Mouse (Mus musculus) heart, embryonic 13.5 days (tissue): ENCODE measurements around the gene Cmtm2a. TPM values are rescaled to one million over a fixed set of nuclear protein-coding genes. Genes with fewer than 3 reads are reported as not detected.
"Not testable (repeated sequence)": the region's sequence is repeated elsewhere in the genome, so short reads cannot be mapped to it uniquely, and the experiment has no call there.

ENCODE experiments used
- ATAC-seq: fragments of 200-750 bp; cut with Nextera tagmentation; 2 replicates; pipeline ENCODE4 v1.8.0; 2017; ENCODE audit warnings: moderate TSS enrichment; ENCODE audit not compliant: insufficient number of reproducible peaks, low FRiP score, low TSS enrichment; ENCODE audit errors: extremely low read depth
- H3K27ac ChIP-seq: fragments of 300-500 bp; sonication (generic); replicated peaks from 2 replicates; pipeline ENCODE4 v1.5.1; 2015; ENCODE audit warnings: moderate library complexity, mild to moderate bottlenecking, inconsistent platforms
- H3K27me3 ChIP-seq: fragments of 300-500 bp; sonication (generic); replicated peaks from 2 replicates; pipeline ENCODE4 v1.6.1; 2015; ENCODE audit warnings: mild to moderate bottlenecking, inconsistent platforms
- H3K36me3 ChIP-seq: fragments of 300-500 bp; sonication (generic); 2 replicates; pipeline ENCODE4 v1.6.1; 2015; ENCODE audit warnings: mild to moderate bottlenecking, inconsistent platforms
- H3K4me1 ChIP-seq: fragments of 300-500 bp; sonication (generic); 2 replicates; pipeline ENCODE4 v1.6.1; 2015; ENCODE audit warnings: inconsistent platforms
- H3K4me2 ChIP-seq: fragments of 300-500 bp; sonication (generic); 2 replicates; pipeline ENCODE4 v1.6.1; 2015; ENCODE audit warnings: inconsistent platforms, mild to moderate bottlenecking, moderate library complexity
- H3K4me3 ChIP-seq: fragments of 300-500 bp; sonication (generic); 2 replicates; pipeline ENCODE4 v1.5.1; 2015; ENCODE audit warnings: moderate library complexity, mild to moderate bottlenecking, inconsistent platforms
- H3K9ac ChIP-seq: fragments of 300-500 bp; sonication (generic); 2 replicates; pipeline ENCODE4 v1.6.1; 2015; ENCODE audit warnings: inconsistent platforms, mild to moderate bottlenecking, moderate library complexity
- H3K9me3 ChIP-seq: fragments of 300-500 bp; sonication (generic); 2 replicates; pipeline ENCODE4 v1.6.1; 2016; ENCODE audit warnings: inconsistent platforms
- WGBS: fragments of 180-500 bp; shearing (Covaris S2); methylation state at CpG from one replicate; pipeline ENCODE4 v1.1.7; 2015; ENCODE audit warnings: mixed read lengths; 5-methylcytosine and 5-hydroxymethylcytosine counted together
- polyA plus RNA-seq: library from polyadenylated mRNA; unstranded; fragments of >200 nt; fragmentation: Nextera tagmentation; extraction: Ambion mirVana; gene quantifications from 2 replicates; pipeline ENCODE4 v1.2.1, GENCODE M21; 2015

The Cmtm2a gene
- polyA plus RNA-seq, 1 experiment from 2014 or later: not detected

DNA sequence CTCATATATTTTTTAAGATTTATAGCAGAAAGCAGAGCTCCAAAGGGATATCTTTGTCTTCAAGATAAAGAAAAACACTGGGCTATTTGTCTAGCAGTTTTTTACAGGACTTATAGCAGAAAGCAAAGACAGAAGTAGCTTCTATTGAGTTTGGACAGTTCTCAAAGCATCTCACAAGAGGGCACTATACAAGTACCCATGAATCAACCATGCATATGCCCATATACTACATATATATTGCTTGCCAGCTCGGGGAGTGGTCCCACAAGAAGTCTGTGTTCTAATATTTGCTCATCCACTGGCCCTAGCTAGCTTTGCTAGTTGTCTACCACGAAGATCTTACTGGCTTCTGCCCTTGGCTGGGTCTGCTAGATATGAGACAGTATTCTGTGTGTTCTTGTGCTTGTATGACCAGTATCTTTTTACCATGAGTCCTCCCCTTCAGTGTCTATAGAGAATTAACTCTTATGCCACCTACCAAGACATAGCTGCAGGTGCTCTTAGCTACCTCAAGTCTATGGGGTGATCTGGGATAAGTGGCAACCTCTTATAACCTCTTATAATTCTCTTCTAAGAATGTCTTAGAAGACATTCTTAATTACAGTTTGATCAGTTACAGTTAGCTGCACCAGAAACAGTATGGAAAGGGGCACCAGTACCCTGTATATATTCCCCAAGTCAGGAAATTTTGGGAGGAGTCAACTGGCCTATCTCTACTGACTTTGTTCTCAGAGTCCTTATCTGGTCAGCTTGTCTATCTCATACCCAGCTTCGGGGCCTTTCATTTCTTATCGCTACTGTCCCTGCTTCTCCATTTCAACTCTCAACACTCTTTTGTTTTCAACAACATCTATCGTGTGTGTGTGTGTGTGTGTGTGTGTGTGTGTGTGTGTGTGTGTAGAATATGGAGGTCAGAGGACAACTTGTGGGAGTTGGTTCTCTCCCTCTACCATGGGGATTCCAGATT is 40.0 kb upstream of the Cmtm2a start:
- Histone ChIP-seq H3K9ac (no peak overlapping the region), H3K4me2 (no peak overlapping the region), H3K9me3 (no peaks in the 10 kb centered on the region), H3K4me1 (no peaks in the 10 kb centered on the region), H3K4me3 (no peak overlapping the region), H3K36me3 (no peaks in the 10 kb centered on the region), H3K27ac (no peak overlapping the region), H3K27me3 (no peaks in the 10 kb centered on the region)
- WGBS: 45% methylated on average over 5 of the region's 5 CpGs
- ATAC-seq: no peak

DNA sequence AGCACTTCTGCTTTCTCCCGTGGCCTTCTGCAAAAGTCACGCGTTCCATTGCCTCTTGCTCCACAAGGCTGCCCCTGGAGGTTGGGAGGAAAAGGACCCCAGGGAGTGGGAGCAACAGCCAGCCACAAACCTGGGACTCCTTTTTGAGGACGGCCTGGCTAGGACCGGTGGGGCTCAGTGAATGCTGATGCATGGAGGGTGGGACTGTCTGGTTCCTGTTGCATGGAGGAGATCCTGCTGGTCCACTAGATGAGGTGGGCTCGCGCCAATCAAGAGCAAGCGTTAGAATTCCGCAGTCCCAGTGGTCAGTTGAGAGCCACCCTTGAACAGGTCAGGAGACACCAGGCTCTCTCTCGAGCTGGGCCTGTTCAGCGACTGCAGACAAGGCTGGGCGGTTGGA is 28.9 kb upstream of the Cmtm2a start, which contains the start of gene Cmtm2b:
Gene Cmtm2b, plus strand, starts transcription at position 301 of the 400 bp plus-strand sequence.
- H3K9ac ChIP-seq, H3K9me3 ChIP-seq, H3K27ac ChIP-seq, ATAC-seq, H3K27me3 ChIP-seq, H3K4me1 ChIP-seq, H3K4me3 ChIP-seq, H3K4me2 ChIP-seq, H3K36me3 ChIP-seq: not testable (repeated sequence)
- WGBS: 77% methylated on average over 12 of the region's 12 CpGs

DNA sequence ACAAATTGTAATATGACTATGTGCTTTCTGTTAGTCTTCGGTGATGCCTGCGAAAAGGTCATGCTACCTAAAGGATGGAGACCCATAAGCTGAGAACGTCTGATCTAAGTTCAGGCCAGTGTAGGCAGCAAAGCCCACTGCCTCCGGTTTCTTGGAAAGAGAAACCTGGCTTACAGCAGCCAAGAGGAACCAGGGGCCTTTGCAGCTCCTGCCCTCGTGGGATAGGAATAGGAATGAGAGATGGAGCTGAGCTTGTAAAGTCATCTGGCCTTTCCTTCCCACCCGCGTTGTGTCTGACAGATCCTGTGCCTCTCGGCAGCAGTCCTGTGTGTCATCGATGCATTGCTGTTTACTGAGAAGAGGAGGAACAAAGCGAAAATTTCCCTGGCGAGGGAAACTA is 28.3 kb upstream of the Cmtm2a start, which contains the start of gene Gm11020:
Gene Gm11020, plus strand, starts transcription at position 301 of the 400 bp plus-strand sequence.
- not testable (repeated sequence) for H3K27ac ChIP-seq, H3K9me3 ChIP-seq, ATAC-seq, H3K9ac ChIP-seq, H3K36me3 ChIP-seq, H3K4me1 ChIP-seq, H3K27me3 ChIP-seq, H3K4me3 ChIP-seq, H3K4me2 ChIP-seq
- 73% methylated on average over 10 of the region's 11 CpGs for WGBS

DNA sequence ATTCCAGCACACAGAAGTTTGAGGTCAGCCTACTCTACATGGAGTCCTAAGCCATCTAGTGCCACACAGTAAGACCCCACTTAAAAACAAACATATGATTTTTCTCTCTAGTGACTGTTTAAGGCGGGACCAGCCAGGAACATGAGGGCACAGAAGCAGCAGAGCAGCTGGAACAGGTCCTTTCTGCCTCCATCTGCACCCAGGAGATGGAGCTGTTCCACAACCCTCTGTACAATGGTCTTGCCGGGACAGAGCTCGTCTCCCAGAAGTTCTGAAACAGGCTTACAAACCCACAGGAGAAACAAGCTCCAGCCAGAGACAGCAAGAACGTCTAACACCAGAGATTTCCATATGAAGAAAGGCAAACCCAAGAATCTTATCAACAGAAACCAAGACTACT is 20.3 kb upstream of the Cmtm2a start:
- ATAC-seq: no peak
- WGBS: 48% methylated on average over 4 of the region's 4 CpGs

DNA sequence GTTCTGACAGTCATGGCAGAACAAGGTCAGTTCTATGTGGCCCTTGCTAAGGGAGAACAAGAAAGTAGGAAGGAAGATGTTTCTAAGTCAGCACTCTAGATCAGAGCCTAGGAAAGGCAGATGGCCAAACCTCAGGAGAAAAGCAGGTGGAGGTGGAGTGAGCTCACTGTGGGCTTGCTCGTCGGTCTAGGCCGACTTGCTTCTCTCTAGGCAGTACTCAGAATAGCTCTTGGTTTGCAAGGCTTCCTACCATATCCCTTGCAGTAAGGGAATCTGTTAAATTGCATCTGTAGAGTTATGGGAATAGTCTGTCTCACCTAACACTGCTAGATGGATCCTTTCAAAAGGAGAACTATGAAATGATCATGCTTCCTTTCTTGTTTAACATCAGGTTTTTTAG is 19.0 kb upstream of the Cmtm2a start:
- not testable (repeated sequence) for H3K27ac ChIP-seq, H3K4me3 ChIP-seq, H3K9ac ChIP-seq, H3K4me1 ChIP-seq, H3K27me3 ChIP-seq, ATAC-seq, H3K4me2 ChIP-seq, H3K9me3 ChIP-seq, H3K36me3 ChIP-seq
- WGBS: 76% methylated on average over 3 of the region's 3 CpGs

More for the DNA sequence above, 20.3 kb upstream of the Cmtm2a start:
- H3K27ac ChIP-seq: no peak overlapping the region
- no peak overlapping the region for H3K9ac ChIP-seq
- H3K4me1 ChIP-seq: no peaks in the 10 kb centered on the region
- no peak overlapping the region for H3K4me2 ChIP-seq
- no peak overlapping the region for H3K4me3 ChIP-seq
- H3K36me3 ChIP-seq: no peaks in the 10 kb centered on the region
- H3K9me3 ChIP-seq: no peaks in the 10 kb centered on the region
- no peaks in the 10 kb centered on the region for H3K27me3 ChIP-seq

DNA sequence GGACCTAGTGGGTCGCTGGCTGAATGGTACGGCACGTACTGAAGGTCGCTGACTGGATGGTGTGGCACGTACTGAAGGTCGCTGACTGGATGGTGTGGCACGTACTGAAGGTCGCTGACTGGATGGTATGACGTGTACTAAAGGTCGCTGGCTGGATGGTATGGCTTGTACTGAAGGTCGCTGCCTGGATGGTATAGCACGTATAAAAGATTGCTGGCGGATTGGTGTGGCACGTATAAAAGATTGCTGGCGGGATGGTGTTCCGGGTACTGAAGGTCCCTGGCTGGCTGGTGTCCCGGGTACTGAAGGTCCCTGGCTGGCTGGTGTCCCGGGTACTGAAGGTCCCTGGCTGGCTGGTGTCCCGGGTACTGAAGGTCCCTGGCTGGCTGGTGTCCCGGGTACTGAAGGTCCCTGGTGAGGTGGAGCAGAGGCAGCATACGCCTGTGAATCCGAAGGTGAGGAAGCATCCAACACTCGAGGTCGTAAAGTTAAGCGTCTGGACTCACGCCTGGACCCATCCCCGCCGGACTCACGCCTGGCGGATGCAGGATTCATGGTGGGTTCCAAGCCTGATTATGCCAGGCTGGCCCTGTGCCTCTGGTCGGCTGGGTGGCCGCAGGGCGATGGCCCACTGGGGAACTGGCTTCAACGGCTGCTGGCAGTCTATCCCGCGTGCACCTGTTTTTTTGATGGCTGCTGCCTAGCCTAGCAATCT is 16.6 kb upstream of the Cmtm2a start, which contains the start of the genes Gm45711 and Cmtm1:
Gene Gm45711, minus strand, starts transcription at position 641 of the 715 bp plus-strand sequence.
Gene Cmtm1, minus strand, starts transcription at position 705 of the 715 bp plus-strand sequence.
- H3K36me3 ChIP-seq, H3K4me1 ChIP-seq, H3K9ac ChIP-seq, H3K27ac ChIP-seq, ATAC-seq, H3K27me3 ChIP-seq, H3K4me2 ChIP-seq, H3K4me3 ChIP-seq, H3K9me3 ChIP-seq: not testable (repeated sequence)
- 81% methylated on average over 36 of the region's 36 CpGs for WGBS

DNA sequence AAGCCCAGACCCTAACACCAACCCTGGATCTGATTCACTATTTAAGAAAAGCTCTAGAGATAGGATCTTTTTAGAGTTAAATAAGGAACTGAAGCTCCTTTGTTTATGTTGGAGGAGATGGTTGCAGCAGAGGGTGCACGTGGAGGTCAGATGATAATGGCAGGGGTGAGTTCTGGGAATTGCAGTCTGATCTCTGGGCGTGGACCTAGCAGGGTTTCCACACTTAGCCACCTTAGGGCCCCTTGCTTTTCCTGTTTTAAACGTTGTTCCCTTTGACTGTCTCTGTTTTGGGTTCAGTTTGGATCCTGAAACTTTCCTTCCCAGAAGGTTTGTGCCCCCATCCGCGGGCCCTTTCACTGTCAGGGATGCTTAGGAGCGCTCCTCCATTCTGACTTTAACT is 15.4 kb upstream of the Cmtm2a start:
- not testable (repeated sequence) for H3K4me3 ChIP-seq, H3K36me3 ChIP-seq, H3K27me3 ChIP-seq, H3K27ac ChIP-seq, H3K9me3 ChIP-seq, H3K9ac ChIP-seq, ATAC-seq, H3K4me2 ChIP-seq, H3K4me1 ChIP-seq
- 43% methylated on average over 6 of the region's 6 CpGs for WGBS

DNA sequence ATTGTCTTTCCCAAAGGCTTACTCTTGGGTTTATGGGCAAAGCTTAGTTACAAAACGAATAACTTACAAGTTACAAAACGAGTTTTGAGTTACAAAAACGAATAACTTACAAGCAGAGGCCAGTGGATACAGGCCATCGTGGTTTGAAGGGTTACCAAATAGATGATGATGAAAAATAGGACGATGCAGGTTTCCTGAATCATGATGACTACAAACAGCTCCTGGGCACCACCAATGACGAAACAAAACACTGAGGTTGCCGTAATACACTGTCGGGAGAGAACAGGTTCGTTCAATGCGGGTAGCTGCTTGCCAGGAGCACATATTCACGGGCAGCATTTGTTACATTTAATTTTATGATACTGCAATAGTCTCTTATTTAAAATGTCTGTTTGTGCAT is 12.0 kb upstream of the Cmtm2a start:
- Histone ChIP-seq H3K4me2 (no peak overlapping the region), H3K36me3 (no peaks in the 10 kb centered on the region), H3K9ac (no peak overlapping the region), H3K4me3 (no peak overlapping the region), H3K4me1 (peaks cover 11% of the 10 kb centered on the region; the same call in 1 of the 2 replicates), H3K9me3 (no peaks in the 10 kb centered on the region), H3K27me3 (no peaks in the 10 kb centered on the region), H3K27ac (no peak overlapping the region)
- WGBS: 80% methylated on average over 11 of the region's 11 CpGs
- ATAC-seq: no peak

DNA sequence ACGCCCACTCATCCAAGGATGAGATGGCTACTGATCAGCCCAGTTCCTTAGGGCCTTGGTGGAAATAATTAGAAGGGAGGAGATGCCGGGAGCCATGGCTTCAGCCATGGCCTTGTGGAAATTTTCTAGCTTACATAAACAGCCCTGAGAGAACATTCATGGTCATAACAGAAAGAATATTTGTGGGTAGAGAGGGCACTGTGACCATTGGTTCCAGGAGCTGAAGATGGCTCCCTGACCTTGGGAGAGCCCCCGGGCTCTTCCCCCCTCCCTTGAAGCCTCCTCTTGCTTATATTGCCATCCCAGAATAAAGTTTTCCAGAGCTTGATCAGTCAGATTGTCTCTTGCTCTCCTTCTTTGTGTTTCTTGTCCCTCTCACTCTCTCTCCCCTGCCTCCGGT is 9.6 kb upstream of the Cmtm2a start:
- 80% methylated on average over 4 of the region's 4 CpGs for WGBS
- H3K4me3 ChIP-seq, H3K27ac ChIP-seq, H3K9me3 ChIP-seq, ATAC-seq, H3K27me3 ChIP-seq, H3K36me3 ChIP-seq, H3K9ac ChIP-seq, H3K4me2 ChIP-seq: not testable (repeated sequence)
- peaks cover 11% of the 10 kb centered on the region; the same call in 1 of the 2 replicates for H3K4me1 ChIP-seq

DNA sequence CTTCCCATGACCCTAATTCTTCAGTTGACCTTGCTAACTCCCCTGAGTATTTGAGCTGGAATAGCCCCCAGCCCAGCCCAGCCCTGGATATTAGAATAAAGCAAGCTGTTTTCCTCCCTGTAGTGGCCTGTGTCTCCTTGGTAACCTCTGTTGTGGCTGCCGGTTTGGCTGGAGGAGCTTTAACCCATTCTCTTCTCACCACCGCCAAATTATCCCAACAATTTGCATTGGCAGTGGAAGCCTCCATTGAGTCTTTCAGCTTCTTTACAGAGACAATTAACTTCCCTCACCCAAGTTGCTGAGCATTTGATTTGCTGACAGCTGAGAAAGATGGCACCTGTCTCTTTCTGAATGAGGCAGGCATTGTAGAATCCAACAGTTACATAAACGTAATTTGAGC is 8.6 kb upstream of the Cmtm2a start:
- H3K9me3 ChIP-seq, H3K4me2 ChIP-seq, ATAC-seq, H3K4me3 ChIP-seq, H3K36me3 ChIP-seq, H3K27me3 ChIP-seq, H3K9ac ChIP-seq, H3K27ac ChIP-seq: not testable (repeated sequence)
- WGBS: 27% methylated on average over 3 of the region's 3 CpGs
- peaks cover 15% of the 10 kb centered on the region for H3K4me1 ChIP-seq

DNA sequence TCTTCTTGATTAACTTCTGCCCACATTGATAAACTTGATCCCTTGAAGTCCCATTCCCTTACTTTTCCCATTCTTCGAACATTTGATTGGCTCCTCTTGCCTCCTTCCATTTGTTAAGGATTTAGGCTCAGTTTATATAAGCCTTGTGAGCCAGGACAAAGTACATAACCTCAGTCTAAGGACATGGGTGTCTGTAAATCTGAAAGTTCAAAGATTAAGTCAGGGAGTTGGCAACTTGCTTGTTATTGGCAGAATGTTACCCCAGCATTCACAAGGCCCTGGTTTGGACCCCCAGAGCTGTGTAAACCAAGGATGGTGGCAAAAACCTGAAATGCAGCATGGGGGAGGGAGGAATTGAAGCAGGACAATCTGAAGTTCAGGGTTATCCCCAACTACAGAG is 1.4 kb upstream of the Cmtm2a start:
- H3K27ac ChIP-seq: no peak overlapping the region
- 59% methylated on average over 1 of the region's 1 CpGs for WGBS
- no peaks in the 10 kb centered on the region for H3K36me3 ChIP-seq
- no peak overlapping the region for H3K4me2 ChIP-seq
- ATAC-seq: no peak
- no peaks in the 10 kb centered on the region for H3K27me3 ChIP-seq
- H3K4me1 ChIP-seq: peaks cover 5% of the 10 kb centered on the region; the same call in 1 of the 2 replicates
- no peaks in the 10 kb centered on the region for H3K9me3 ChIP-seq
- no peak overlapping the region for H3K9ac ChIP-seq
- no peak overlapping the region for H3K4me3 ChIP-seq
